Mouse (Mus musculus): ENCODE data around the gene Siah1b. TPM values are rescaled to one million over a fixed set of nuclear protein-coding genes. Genes with fewer than 3 reads are reported as not detected.
A peak's percentile ranks its signal among the peaks of the same experiment; 100 is the strongest.

Siah1b gene
- 13.1 and 13.8 TPM in 2 replicates for polyA plus RNA-seq (2015; fragmentation: Nextera tagmentation; extraction: Ambion mirVana)

- H3K36me3 ChIP-seq (ENCODE audit: control insufficient read depth, insufficient read depth), result peaks cover 2% of the 10 kb centered on the region; the same call in 1 of the 2 replicates
- peak within 1 kb of the TSS; percentile 80 for H3K4me3 ChIP-seq (ENCODE audit: low read depth, low read length)
- no peaks in the 10 kb centered on the region; the same call in none of the 2 replicates for H3K4me1 ChIP-seq (ENCODE audit: control insufficient read depth, low read depth, low read length)
- peak within 1 kb of the TSS; percentile 86 for H3K27ac ChIP-seq (ENCODE audit: low read length)
- no peaks in the 10 kb centered on the region for H3K9me3 ChIP-seq (replicated peaks; ENCODE audit: control insufficient read depth, low read length)
- H3K4me2 ChIP-seq (ENCODE audit: low read depth, low read length), result peak within 1 kb of the TSS; percentile 77
- peak within 1 kb of the TSS; percentile 80 for H3K9ac ChIP-seq (ENCODE audit: low read depth, low read length)
- ATAC-seq (ENCODE audit: low read depth), result peak; percentile 96
- 31% methylated on average over 53 of the region's 54 CpGs for WGBS (ENCODE audit: insufficient replicate concordance)
- no peaks in the 10 kb centered on the region for H3K27me3 ChIP-seq (ENCODE audit: control insufficient read depth, insufficient read depth, low read depth, low read length)
Observed at GRCm38 (mm10) chrX:164076040-164076775, at the start of gene Siah1b. Siah1b (minus strand) TSS chrX:164076493.

GRCm38 (mm10) chrX:164123942-164124341 lies 47.6 kb upstream of the Siah1b start:
- Histone ChIP-seq H3K4me2 (ENCODE audit: low read depth, low read length) (no peak overlapping the region), H3K9me3 (replicated peaks; ENCODE audit: control insufficient read depth, low read length) (no peaks in the 10 kb centered on the region), H3K4me1 (ENCODE audit: control insufficient read depth, low read depth, low read length) (no peaks in the 10 kb centered on the region), H3K4me3 (ENCODE audit: low read depth, low read length) (no peak overlapping the region), H3K36me3 (ENCODE audit: control insufficient read depth, insufficient read depth) (no peaks in the 10 kb centered on the region), H3K27me3 (ENCODE audit: control insufficient read depth, insufficient read depth, low read depth, low read length) (no peaks in the 10 kb centered on the region; the same call in 1 of the 2 replicates), H3K27ac (ENCODE audit: low read length) (no peak overlapping the region), H3K9ac (ENCODE audit: low read depth, low read length) (no peak overlapping the region)
- 65% methylated on average over 3 of the region's 3 CpGs for WGBS (ENCODE audit: insufficient replicate concordance)
- no peak for ATAC-seq (ENCODE audit: low read depth)

- ATAC-seq (ENCODE audit: low read depth), result no peak
- 65% methylated on average over 6 of the region's 6 CpGs for WGBS (ENCODE audit: insufficient replicate concordance)
- H3K4me3 ChIP-seq (ENCODE audit: low read depth, low read length), result no peak overlapping the region
- H3K9me3 ChIP-seq (replicated peaks; ENCODE audit: control insufficient read depth, low read length), result no peaks in the 10 kb centered on the region
- H3K27me3 ChIP-seq (ENCODE audit: control insufficient read depth, insufficient read depth, low read depth, low read length), result no peaks in the 10 kb centered on the region
- no peaks in the 10 kb centered on the region for H3K36me3 ChIP-seq (ENCODE audit: control insufficient read depth, insufficient read depth)
- no peak overlapping the region for H3K4me2 ChIP-seq (ENCODE audit: low read depth, low read length)
- H3K4me1 ChIP-seq (ENCODE audit: control insufficient read depth, low read depth, low read length), result no peaks in the 10 kb centered on the region
- H3K27ac ChIP-seq (ENCODE audit: low read length), result no peak overlapping the region
- no peak overlapping the region for H3K9ac ChIP-seq (ENCODE audit: low read depth, low read length)
Observed at GRCm38 (mm10) chrX:164113744-164114143, 37.5 kb upstream of the Siah1b start.

GRCm38 (mm10) chrX:164111146-164111545 lies 34.9 kb upstream of the Siah1b start:
- Histone ChIP-seq H3K36me3 (ENCODE audit: control insufficient read depth, insufficient read depth) (no peaks in the 10 kb centered on the region), H3K4me2 (ENCODE audit: low read depth, low read length) (no peak overlapping the region), H3K4me3 (ENCODE audit: low read depth, low read length) (no peak overlapping the region), H3K27me3 (ENCODE audit: control insufficient read depth, insufficient read depth, low read depth, low read length) (no peaks in the 10 kb centered on the region), H3K27ac (ENCODE audit: low read length) (no peak overlapping the region), H3K9me3 (replicated peaks; ENCODE audit: control insufficient read depth, low read length) (no peaks in the 10 kb centered on the region), H3K4me1 (ENCODE audit: control insufficient read depth, low read depth, low read length) (no peaks in the 10 kb centered on the region), H3K9ac (ENCODE audit: low read depth, low read length) (no peak overlapping the region)
- ATAC-seq (ENCODE audit: low read depth), result no peak
- WGBS (ENCODE audit: insufficient replicate concordance), result 49% methylated on average over 3 of the region's 3 CpGs

- Histone ChIP-seq H3K36me3 (ENCODE audit: control insufficient read depth, insufficient read depth) (no peaks in the 10 kb centered on the region), H3K4me3 (ENCODE audit: low read depth, low read length) (no peak overlapping the region), H3K4me2 (ENCODE audit: low read depth, low read length) (no peak overlapping the region), H3K27ac (ENCODE audit: low read length) (no peak overlapping the region), H3K4me1 (ENCODE audit: control insufficient read depth, low read depth, low read length) (no peaks in the 10 kb centered on the region), H3K9me3 (replicated peaks; ENCODE audit: control insufficient read depth, low read length) (no peaks in the 10 kb centered on the region), H3K9ac (ENCODE audit: low read depth, low read length) (no peak overlapping the region), H3K27me3 (ENCODE audit: control insufficient read depth, insufficient read depth, low read depth, low read length) (no peaks in the 10 kb centered on the region)
- 56% methylated on average over 6 of the region's 6 CpGs for WGBS (ENCODE audit: insufficient replicate concordance)
- ATAC-seq (ENCODE audit: low read depth), result no peak
Observed at GRCm38 (mm10) chrX:164102656-164103055, 26.4 kb upstream of the Siah1b start.

GRCm38 (mm10) chrX:164102198-164102597 lies 25.9 kb upstream of the Siah1b start:
- Histone ChIP-seq H3K9ac (ENCODE audit: low read depth, low read length) (no peak overlapping the region), H3K4me2 (ENCODE audit: low read depth, low read length) (no peak overlapping the region), H3K9me3 (replicated peaks; ENCODE audit: control insufficient read depth, low read length) (no peaks in the 10 kb centered on the region), H3K27ac (ENCODE audit: low read length) (no peak overlapping the region), H3K27me3 (ENCODE audit: control insufficient read depth, insufficient read depth, low read depth, low read length) (no peaks in the 10 kb centered on the region), H3K4me1 (ENCODE audit: control insufficient read depth, low read depth, low read length) (no peaks in the 10 kb centered on the region), H3K4me3 (ENCODE audit: low read depth, low read length) (no peak overlapping the region), H3K36me3 (ENCODE audit: control insufficient read depth, insufficient read depth) (no peaks in the 10 kb centered on the region)
- ATAC-seq (ENCODE audit: low read depth), result no peak
- 59% methylated on average over 7 of the region's 7 CpGs for WGBS (ENCODE audit: insufficient replicate concordance)

- no peak overlapping the region for H3K4me3 ChIP-seq (ENCODE audit: low read depth, low read length)
- ATAC-seq (ENCODE audit: low read depth), result no peak
Observed at GRCm38 (mm10) chrX:164101483-164101882, 25.2 kb upstream of the Siah1b start.

GRCm38 (mm10) chrX:164095838-164096237 lies 19.5 kb upstream of the Siah1b start:
- no peaks in the 10 kb centered on the region; the same call in 1 of the 2 replicates for H3K27me3 ChIP-seq (ENCODE audit: control insufficient read depth, insufficient read depth, low read depth, low read length)
- H3K9ac ChIP-seq (ENCODE audit: low read depth, low read length), result no peak overlapping the region
- 33% methylated on average over 2 of the region's 2 CpGs for WGBS (ENCODE audit: insufficient replicate concordance)
- peak; percentile 58; the same call in 1 of the 2 replicates for ATAC-seq (ENCODE audit: low read depth)
- H3K9me3 ChIP-seq (replicated peaks; ENCODE audit: control insufficient read depth, low read length), result no peaks in the 10 kb centered on the region
- peaks cover 7% of the 10 kb centered on the region; the same call in 1 of the 2 replicates for H3K4me1 ChIP-seq (ENCODE audit: control insufficient read depth, low read depth, low read length)
- H3K4me3 ChIP-seq (ENCODE audit: low read depth, low read length), result no peak overlapping the region
- no peak overlapping the region for H3K27ac ChIP-seq (ENCODE audit: low read length)
- no peak overlapping the region for H3K4me2 ChIP-seq (ENCODE audit: low read depth, low read length)
- no peaks in the 10 kb centered on the region for H3K36me3 ChIP-seq (ENCODE audit: control insufficient read depth, insufficient read depth)

More at GRCm38 (mm10) chrX:164101483-164101882, 25.2 kb upstream of the Siah1b start:
- Histone ChIP-seq H3K36me3 (ENCODE audit: control insufficient read depth, insufficient read depth) (no peaks in the 10 kb centered on the region), H3K27ac (ENCODE audit: low read length) (no peak overlapping the region), H3K4me1 (ENCODE audit: control insufficient read depth, low read depth, low read length) (no peaks in the 10 kb centered on the region), H3K4me2 (ENCODE audit: low read depth, low read length) (no peak overlapping the region), H3K9me3 (replicated peaks; ENCODE audit: control insufficient read depth, low read length) (no peaks in the 10 kb centered on the region), H3K9ac (ENCODE audit: low read depth, low read length) (no peak overlapping the region), H3K27me3 (ENCODE audit: control insufficient read depth, insufficient read depth, low read depth, low read length) (no peaks in the 10 kb centered on the region)

GRCm38 (mm10) chrX:164093435-164093834 lies 17.1 kb upstream of the Siah1b start:
- peaks cover 7% of the 10 kb centered on the region; the same call in 1 of the 2 replicates for H3K4me1 ChIP-seq (ENCODE audit: control insufficient read depth, low read depth, low read length)
- H3K36me3 ChIP-seq (ENCODE audit: control insufficient read depth, insufficient read depth), result no peaks in the 10 kb centered on the region
- H3K9ac ChIP-seq (ENCODE audit: low read depth, low read length), result no peak overlapping the region
- WGBS (ENCODE audit: insufficient replicate concordance), result 29% methylated on average over 5 of the region's 5 CpGs
- H3K9me3 ChIP-seq (replicated peaks; ENCODE audit: control insufficient read depth, low read length), result no peaks in the 10 kb centered on the region
- no peak overlapping the region for H3K27ac ChIP-seq (ENCODE audit: low read length)
- no peaks in the 10 kb centered on the region; the same call in 1 of the 2 replicates for H3K27me3 ChIP-seq (ENCODE audit: control insufficient read depth, insufficient read depth, low read depth, low read length)
- peak; percentile 58 for ATAC-seq (ENCODE audit: low read depth)
- no peak overlapping the region for H3K4me2 ChIP-seq (ENCODE audit: low read depth, low read length)
- H3K4me3 ChIP-seq (ENCODE audit: low read depth, low read length), result no peak overlapping the region

Data from liver, embryonic 16.5 days (tissue).